Mouse (Mus musculus) thymus, adult 18-20 months (tissue): ENCODE data around the gene Il4ra.

ENCODE experiments used
- DNase-seq, 2 experiments: peaks; one replicate each; pipeline ENCODE4 v3.0.0; 2022; ENCODE audit warnings: mixed read lengths in 2 of 2

The Il4ra gene

GRCm38 (mm10) chr7:125600612-125601279 lies 48.8 kb downstream of the Il4ra start:
- DNase-seq: no peak

- no peak for DNase-seq
These were observed 49.4 kb downstream of the Il4ra start for GRCm38 (mm10) chr7:125601280-125601670.

GRCm38 (mm10) chr7:125601821-125602448 lies 50.0 kb downstream of the Il4ra start:
- DNase-seq: no peak

GRCm38 (mm10) chr7:125603185-125603631 lies 51.3 kb downstream of the Il4ra start, which contains the start of gene Il21r:
TSS of gene Il21r (plus strand) at chr7:125603429.
- DNase-seq: peak; percentile 71 to 77

- no peak for DNase-seq
These were observed 52.7 kb downstream of the Il4ra start for GRCm38 (mm10) chr7:125604362-125605319.

- peak; percentile 86 to 91 for DNase-seq
These were observed 53.8 kb downstream of the Il4ra start for GRCm38 (mm10) chr7:125605725-125606139.

- no peak for DNase-seq
These were observed 54.6 kb downstream of the Il4ra start for GRCm38 (mm10) chr7:125606265-125607164.

- peak in 1 of 2 experiments; percentile 81 for DNase-seq
These were observed 55.7 kb downstream of the Il4ra start for GRCm38 (mm10) chr7:125607384-125608182.

- no peak for DNase-seq
These were observed 56.3 kb downstream of the Il4ra start for GRCm38 (mm10) chr7:125608183-125608688.

- no peak for DNase-seq
These were observed 61.7 kb downstream of the Il4ra start for GRCm38 (mm10) chr7:125613579-125613978.

- DNase-seq: no peak
These were observed 63.5 kb downstream of the Il4ra start for GRCm38 (mm10) chr7:125615453-125615852.

- no peak for DNase-seq
These were observed 66.1 kb downstream of the Il4ra start for GRCm38 (mm10) chr7:125618016-125618415.

- no peak for DNase-seq
These were observed 68.2 kb downstream of the Il4ra start for GRCm38 (mm10) chr7:125620077-125620476.

- no peak for DNase-seq
These were observed 71.1 kb downstream of the Il4ra start for GRCm38 (mm10) chr7:125622741-125623685.

- DNase-seq: peak; percentile 56 to 67
These were observed 73.3 kb downstream of the Il4ra start for GRCm38 (mm10) chr7:125625219-125625618.

GRCm38 (mm10) chr7:125625829-125626228 lies 73.9 kb downstream of the Il4ra start:
- DNase-seq: peak in 1 of 2 experiments; percentile 23
